Mouse (Mus musculus) brain, adult 2 months (tissue): ENCODE measurements around the gene Tmem53.
"Not testable (repeated sequence)": the region's sequence is repeated elsewhere in the genome, so short reads cannot be mapped to it uniquely, and the experiment has no call there.

Experiments
- DNase-seq: peaks from one replicate; pipeline ENCODE4 v3.0.0; 2011; ENCODE audit warnings: low read depth, low spot score

Gene Tmem53

DNA sequence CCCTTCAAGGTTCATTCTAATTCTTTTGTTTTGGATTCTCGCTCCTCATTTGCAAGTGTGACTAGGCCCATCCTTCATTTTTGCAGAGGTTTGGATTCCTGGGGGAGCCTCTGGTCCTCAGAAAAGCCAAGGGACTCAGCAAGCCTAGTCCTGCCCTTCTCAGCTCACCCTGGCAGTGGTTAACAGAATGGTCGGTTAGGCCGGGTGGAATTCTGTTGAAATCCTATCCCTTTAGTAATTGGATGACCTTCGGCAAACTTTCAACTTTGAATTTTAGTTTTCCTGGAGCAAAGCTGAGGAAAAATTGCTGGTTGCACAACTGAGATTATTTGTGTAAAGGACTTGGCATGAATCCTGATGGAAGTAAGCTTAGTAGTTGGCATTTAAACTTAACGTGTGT, 600 bp downstream of the Tmem53 start:
- DNase-seq: no peak

- no peak for DNase-seq
Observed at GRCm38 (mm10) chr4:117252755-117253154, 1.0 kb downstream of the Tmem53 start.

- DNase-seq: no peak
Observed at GRCm38 (mm10) chr4:117253218-117254016, 1.7 kb downstream of the Tmem53 start.

DNA sequence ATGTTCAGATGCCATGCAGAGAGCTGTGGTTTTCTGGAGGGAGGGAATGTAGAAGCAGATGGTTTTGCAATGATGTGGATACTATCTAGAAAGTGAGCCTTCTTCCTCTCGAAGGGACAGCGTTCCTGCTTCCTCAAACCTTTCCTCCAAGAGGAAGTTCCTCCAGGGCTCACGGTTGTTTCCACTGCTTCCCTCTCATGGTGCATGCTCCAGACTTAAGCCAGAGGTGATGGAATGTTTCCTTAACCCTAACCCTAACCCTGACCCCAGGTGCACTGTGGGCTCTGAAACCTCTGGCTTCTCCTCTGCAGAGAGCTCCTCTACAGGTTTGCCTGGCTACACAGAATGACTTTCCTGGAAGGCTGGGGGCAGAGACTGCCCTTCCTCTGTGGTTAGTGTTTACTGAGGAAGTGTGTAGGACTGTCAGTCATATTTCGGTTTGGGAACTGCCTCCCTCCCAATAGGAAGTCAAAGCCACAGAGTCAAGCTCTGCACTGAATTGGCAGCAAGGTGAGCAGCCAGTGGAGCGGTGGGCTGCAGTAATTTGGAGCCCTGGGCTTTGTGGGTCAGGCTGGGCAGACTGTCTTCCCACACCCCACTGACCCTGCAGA, 2.4 kb downstream of the Tmem53 start:
- DNase-seq: no peak

GRCm38 (mm10) chr4:117254672-117255071, 2.9 kb downstream of the Tmem53 start:
- DNase-seq: no peak

GRCm38 (mm10) chr4:117259909-117260308, 8.2 kb downstream of the Tmem53 start:
- DNase-seq: not testable (repeated sequence)

- DNase-seq: no peak
Observed at GRCm38 (mm10) chr4:117261222-117261621, 9.5 kb downstream of the Tmem53 start.

DNA sequence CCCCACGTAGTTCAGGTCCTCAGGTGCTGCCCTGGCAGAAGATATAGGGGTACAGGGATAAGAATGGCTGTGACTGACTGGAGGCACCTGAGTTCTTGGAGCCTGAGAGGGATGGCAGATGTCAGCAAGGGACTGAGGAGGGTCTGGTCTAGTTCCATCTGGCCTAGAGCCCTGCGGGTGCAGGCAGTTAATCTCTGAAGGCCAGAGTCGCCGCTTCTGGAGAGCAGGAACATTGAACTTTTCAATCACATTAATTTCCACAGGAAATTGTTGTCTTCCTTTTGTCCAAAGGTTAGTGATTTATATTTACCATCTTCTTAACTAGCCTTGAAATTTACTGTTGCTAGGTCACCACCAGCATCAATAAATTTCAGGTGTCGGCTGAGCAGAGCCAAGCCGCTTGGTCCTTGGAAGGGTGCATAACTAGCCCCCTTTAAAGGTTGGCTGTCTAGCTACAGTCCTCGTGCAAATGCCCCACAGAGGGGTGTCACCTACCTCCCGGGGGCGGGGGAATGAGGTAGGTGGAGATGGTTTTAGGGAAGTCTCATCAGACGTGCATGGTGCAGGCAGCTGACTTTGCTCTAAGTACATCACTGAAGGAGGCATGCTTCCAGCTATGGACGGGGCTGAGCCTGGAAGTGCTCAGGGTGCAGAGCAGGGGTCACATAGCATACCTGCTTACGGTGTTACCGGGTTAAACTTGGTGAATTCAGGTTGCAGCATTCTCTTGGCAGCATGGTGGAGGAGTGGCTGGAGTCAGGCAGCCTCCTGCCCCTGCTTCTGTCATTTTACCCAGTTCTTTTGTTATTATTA, 10.6 kb downstream of the Tmem53 start:
- DNase-seq: no peak

DNA sequence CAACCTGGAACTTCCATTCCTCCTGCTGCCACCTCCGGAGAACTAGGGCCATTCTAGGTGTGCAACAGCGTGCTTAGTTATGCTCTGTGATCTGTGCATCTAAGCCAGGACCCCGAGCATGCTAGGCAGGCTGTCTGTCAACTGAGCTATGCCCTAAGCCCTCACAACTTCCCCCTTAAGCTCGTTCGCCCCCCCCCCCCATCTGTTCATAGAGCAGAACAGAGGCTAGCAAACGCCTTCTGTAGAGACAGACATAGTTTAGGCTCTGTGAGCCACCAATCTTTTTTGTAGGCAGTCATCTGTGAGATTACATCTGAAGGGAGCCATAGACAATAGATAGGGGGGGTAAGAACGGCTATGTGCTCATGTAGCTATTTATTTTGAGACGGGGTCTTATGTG, 11.2 kb downstream of the Tmem53 start:
- no peak for DNase-seq

DNA sequence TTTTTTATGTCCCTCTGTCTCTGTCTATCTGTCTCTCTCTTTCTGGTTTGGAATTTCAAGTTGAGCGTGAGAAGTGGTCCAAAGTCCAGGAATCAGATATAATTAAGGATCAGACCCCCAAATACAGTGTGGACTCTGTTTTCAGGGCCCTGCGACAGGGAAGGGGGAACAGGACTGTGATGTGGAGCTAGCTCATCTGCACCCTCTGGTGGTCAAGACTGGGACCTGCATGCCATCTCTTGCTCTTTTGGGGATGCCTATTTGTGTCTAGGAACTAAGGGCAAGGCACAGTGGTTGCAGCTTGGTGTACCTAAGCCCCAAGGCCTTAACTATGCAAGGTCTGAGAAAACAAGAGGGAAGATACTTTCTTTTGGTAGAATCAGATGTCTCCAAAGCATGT, 15.5 kb downstream of the Tmem53 start:
- DNase-seq: peak; percentile 82

GRCm38 (mm10) chr4:117267831-117268437, 16.2 kb downstream of the Tmem53 start:
- DNase-seq: no peak

DNA sequence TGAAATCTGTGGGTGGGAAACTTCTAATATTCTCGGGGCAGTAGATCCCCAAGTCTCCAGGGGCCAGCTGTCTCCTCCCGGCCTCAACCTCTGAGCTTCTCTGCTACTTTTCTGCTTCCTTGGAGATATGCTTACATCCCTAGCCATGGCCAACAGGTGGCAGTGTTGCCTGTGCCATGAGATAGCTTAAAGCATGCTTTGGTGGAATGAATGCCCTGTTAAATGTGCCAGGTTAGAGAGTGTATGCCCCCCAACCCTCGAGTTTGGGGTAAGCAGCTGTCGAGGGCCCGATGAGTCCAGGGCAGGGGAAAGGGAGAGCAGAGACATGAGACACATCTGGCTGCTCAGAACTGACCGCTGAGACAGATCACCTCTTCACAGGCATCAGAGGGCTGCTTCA, 18.5 kb downstream of the Tmem53 start:
- peak; percentile 83 for DNase-seq

- DNase-seq: no peak
Observed at GRCm38 (mm10) chr4:117272459-117272858, 20.7 kb downstream of the Tmem53 start.

- no peak for DNase-seq
Observed at GRCm38 (mm10) chr4:117274720-117275119, 23.0 kb downstream of the Tmem53 start.

DNA sequence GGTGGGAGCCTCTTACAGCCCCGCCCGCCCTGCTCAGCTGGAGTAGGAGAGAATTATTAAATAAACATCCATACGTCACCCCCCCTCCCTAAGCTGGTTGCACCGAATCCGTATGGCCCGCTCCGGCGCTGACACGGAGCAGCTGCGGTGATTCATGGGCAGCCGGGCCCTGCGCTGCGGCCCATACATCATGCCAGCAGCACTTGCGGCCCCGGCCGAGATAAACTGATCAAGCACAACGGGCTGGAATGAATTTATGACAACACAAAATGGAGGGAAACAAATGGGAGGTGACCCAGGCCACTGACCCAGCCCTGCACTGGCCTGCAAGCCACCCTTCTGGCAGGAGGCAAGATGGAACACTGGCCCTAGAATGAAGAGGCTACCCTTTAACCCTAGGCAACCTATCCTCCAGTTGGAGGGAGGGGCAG, 24.5 kb downstream of the Tmem53 start:
- DNase-seq: no peak

DNA sequence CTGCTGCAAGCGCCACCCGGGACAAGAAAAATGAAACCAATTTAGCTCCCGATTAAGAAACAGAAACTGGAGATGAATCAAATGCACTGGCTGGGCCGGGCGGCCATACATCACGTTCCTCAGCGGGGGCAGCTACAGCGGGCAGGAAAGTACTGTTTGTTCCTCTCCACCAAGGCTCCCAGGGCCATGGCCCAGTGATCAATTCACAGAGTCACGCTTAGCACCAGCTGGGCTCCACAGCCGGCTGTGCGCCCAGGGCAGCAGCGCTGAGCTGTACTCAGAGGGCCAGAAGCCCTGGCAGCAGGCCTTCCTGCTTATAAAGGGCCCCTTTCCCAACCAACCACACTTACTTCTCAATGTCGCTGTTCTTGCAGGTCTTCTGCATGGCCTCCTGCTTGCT, 25.3 kb downstream of the Tmem53 start:
- peak; percentile 46 for DNase-seq

- no peak for DNase-seq
Observed at GRCm38 (mm10) chr4:117277687-117278086, 25.9 kb downstream of the Tmem53 start.

DNA sequence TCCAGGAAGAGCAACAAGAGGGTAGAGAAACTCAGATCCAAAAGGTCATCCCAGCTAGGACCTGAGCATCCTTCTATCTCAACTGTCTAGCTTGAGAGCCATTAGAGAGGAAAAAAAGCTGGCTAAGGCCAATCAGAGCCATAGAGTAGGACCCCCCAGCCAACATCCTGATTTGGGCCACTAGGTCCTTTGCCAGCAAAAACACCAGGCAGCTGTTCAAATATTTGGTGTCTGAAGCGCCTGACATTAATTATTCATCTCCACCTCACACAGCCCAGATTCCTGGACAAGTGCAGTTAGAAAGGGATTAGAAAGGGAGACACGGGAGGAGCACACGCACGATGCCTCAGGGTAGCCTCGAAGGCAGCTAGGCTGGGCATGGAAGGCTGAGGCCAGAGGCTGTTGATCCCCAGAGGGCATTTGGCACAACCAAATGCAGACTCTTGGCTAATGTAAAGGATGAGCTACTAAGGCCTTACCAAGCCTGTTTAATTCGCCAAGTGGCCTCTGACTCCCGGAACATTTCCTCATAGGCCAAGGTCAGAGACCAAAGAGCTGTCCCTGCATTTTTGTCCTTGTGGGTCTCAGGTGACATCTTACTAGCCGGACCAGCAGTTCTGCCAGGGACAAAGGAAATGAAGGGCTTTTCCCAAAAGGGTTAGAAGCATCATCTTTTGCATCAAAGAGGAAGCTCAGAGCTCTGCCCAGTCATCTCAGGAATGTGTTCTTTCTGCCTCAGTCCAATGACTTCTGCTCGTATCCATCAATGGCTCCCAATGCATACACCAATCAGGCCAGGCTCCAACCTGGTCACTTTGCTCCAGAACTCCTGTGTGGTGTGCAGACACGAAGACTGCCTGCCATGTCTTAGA, 26.9 kb downstream of the Tmem53 start:
- no peak for DNase-seq

- DNase-seq: no peak
Observed at GRCm38 (mm10) chr4:117279253-117279642, 27.5 kb downstream of the Tmem53 start.

DNA sequence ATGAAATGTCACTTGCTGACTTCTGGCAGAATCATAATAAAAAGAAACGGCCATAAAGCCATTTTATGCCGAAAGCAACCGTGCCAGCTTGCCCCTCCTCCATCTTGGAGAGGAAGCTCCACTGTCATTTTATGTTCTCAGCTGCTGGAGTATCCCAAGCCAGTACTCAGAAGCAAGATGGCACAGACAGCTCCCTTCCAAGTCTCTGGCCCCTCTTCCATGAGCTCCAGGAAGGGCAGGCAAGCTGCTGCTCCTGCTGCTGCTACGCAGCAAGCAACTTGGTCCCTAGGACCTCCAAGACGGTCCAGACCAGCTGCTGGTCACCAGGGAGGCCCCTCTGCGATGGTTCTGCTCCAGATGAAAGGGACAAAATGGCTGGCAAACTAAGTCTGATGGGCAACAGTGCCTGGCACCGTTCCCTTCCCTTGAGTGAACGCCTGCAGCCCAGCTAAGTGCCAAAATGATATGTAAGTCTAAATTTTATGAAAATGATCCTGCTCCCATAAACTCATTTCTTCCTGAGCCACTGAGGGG, 28.7 kb downstream of the Tmem53 start:
- DNase-seq: no peak
